Mouse (Mus musculus) CH12.LX (cell line): ENCODE measurements at regions not wholly inside any gene's neighbourhood (a gene's known extent, or its start where the extent isn't known, plus 50 kb on each side); places are given as distances from the start of the nearest gene placed in this dataset.

Source experiments
- DNase-seq: peaks from one replicate; pipeline ENCODE4 v3.0.0-alpha.2; 2013; ENCODE audit errors: extremely low read depth
- H3K27ac ChIP-seq: 2 replicates; pipeline ENCODE4 v1.5.1; 2012; ENCODE audit warnings: low read depth, mild to moderate bottlenecking, control low read depth, moderate library complexity; ENCODE audit not compliant: insufficient read depth
- H3K27me3 ChIP-seq: replicated peaks from 2 replicates; pipeline ENCODE3; 2012; ENCODE audit warnings: inconsistent platforms
- H3K36me3 ChIP-seq, 2 experiments: replicated peaks in 1 of 2; 2 replicates each; pipeline versions ENCODE3 to v1.6.1; 2012; ENCODE audit warnings: inconsistent platforms in 1 of 2, low read length in 1 of 2, mild to moderate bottlenecking in 1 of 2, mixed read lengths in 1 of 2, moderate library complexity in 1 of 2; ENCODE audit not compliant: control insufficient read depth in 1 of 2, insufficient read depth in 1 of 2
- H3K4me1 ChIP-seq, 2 experiments: 2 replicates each; pipeline ENCODE4 v1.6.1; 2012; ENCODE audit warnings: inconsistent platforms in 1 of 2, moderate library complexity in 1 of 2; ENCODE audit not compliant: insufficient read depth in 2 of 2, control insufficient read depth in 1 of 2
- H3K4me2 ChIP-seq: 2 replicates; pipeline ENCODE4 v1.6.1; 2012; ENCODE audit warnings: low read depth, mild to moderate bottlenecking, control low read depth; ENCODE audit not compliant: poor library complexity, insufficient read depth, severe bottlenecking
- H3K4me3 ChIP-seq, 3 experiments: fragments of 150-350 bp in 1 of 3; sonication (generic) in 1 of 3; replicated peaks in 1 of 3; 2 replicates each; pipeline versions ENCODE3 to v1.5.1; 2011 to 2012; ENCODE audit warnings: low read depth in 2 of 3, low read length in 2 of 3, mild to moderate bottlenecking in 2 of 3, moderate library complexity in 2 of 3, control low read depth in 1 of 3, improper control_type of control experiment in 1 of 3, inconsistent platforms in 1 of 3, mixed read lengths in 1 of 3; ENCODE audit not compliant: poor library complexity in 1 of 3
- H3K79me2 ChIP-seq: replicated peaks from 2 replicates; pipeline ENCODE4 v1.6.1; 2012; ENCODE audit warnings: mild to moderate bottlenecking, moderate library complexity; ENCODE audit not compliant: control insufficient read depth, poor library complexity, insufficient read depth, severe bottlenecking; ENCODE audit errors: extremely low read depth
- H3K9ac ChIP-seq: 2 replicates; pipeline ENCODE4 v1.6.1; 2012; ENCODE audit warnings: low read depth, mild to moderate bottlenecking, control low read depth, moderate library complexity; ENCODE audit not compliant: insufficient read depth
- H3K9me3 ChIP-seq: replicated peaks from 2 replicates; pipeline ENCODE3; 2012; ENCODE audit warnings: low read length, inconsistent platforms, mixed read lengths
- CHD2 ChIP-seq: IDR thresholded peaks from 2 replicates; pipeline ENCODE4 v1.6.1; 2011; ENCODE audit warnings: low read length, improper control_type of control experiment
- CTCF ChIP-seq, 2 experiments: IDR thresholded peaks in 1 of 2; conservative IDR thresholded peaks in 1 of 2; 2 replicates each; pipeline ENCODE4 v1.5.1; 2011 to 2012; ENCODE audit warnings: low read depth in 2 of 2, low read length in 2 of 2, improper control_type of control experiment in 1 of 2, inconsistent platforms in 1 of 2, mild to moderate bottlenecking in 1 of 2, moderate library complexity in 1 of 2
- ELF1 ChIP-seq: IDR thresholded peaks from 2 replicates; pipeline ENCODE4 v1.6.1; 2014; ENCODE audit warnings: low read depth, mild to moderate bottlenecking, inconsistent platforms, low read length, improper control_type of control experiment
- ETS1 ChIP-seq: conservative IDR thresholded peaks from 2 replicates; pipeline ENCODE4 v1.6.1; 2012; ENCODE audit warnings: low read depth, mild to moderate bottlenecking, inconsistent platforms, low read length, improper control_type of control experiment, moderate library complexity
- JUN ChIP-seq: IDR thresholded peaks from 2 replicates; pipeline ENCODE4 v1.6.1; 2011; ENCODE audit warnings: low read depth, mild to moderate bottlenecking, low read length, improper control_type of control experiment, moderate library complexity; ENCODE audit not compliant: insufficient read depth
- MEF2A ChIP-seq: IDR thresholded peaks from 2 replicates; pipeline ENCODE4 v1.6.1; 2014; ENCODE audit warnings: low read depth, mild to moderate bottlenecking, inconsistent platforms, low read length, improper control_type of control experiment, borderline replicate concordance
- POLR2A ChIP-seq: IDR thresholded peaks from 2 replicates; pipeline ENCODE4 v1.6.1; 2011; ENCODE audit warnings: low read depth, mild to moderate bottlenecking, improper control_type of control experiment, low read length
- POLR2AphosphoS2 ChIP-seq: IDR thresholded peaks from 2 replicates; pipeline ENCODE4 v1.6.1; 2011; ENCODE audit warnings: low read depth, low read length, improper control_type of control experiment
- TCF12 ChIP-seq: IDR thresholded peaks from 2 replicates; pipeline ENCODE4 v1.6.1; 2014; ENCODE audit warnings: low read depth, mild to moderate bottlenecking, inconsistent platforms, low read length, improper control_type of control experiment
- USF1 ChIP-seq: IDR thresholded peaks from 2 replicates; pipeline ENCODE4 v1.6.1; 2014; ENCODE audit warnings: low read depth, mild to moderate bottlenecking, inconsistent platforms, low read length, improper control_type of control experiment
- ZNF384 ChIP-seq: IDR thresholded peaks from 2 replicates; pipeline ENCODE4 v1.6.1; 2012; ENCODE audit warnings: low read depth, low read length, improper control_type of control experiment, inconsistent platforms
- dilution Hi-C: fragments of 300-500 bp; cut with MboI; formaldehyde crosslinking; loops from 2 replicates; pipeline ENCODE4 v1.14.3; 2020; ENCODE audit warnings: low sequenced_read_pairs; ENCODE audit not compliant: extremely low pct_unique_long_range_greater_than_20kb, extremely low pct_ligation_motif_present
- in situ Hi-C: fragments of 300-500 bp; cut with MboI; formaldehyde crosslinking; loops from 3 replicates; pipeline ENCODE4 v1.14.3; 2019; ENCODE audit warnings: low sequenced_read_pairs, low pct_ligation_motif_present, low pct_unique_long_range_greater_than_20kb, mixed read lengths

DNA sequence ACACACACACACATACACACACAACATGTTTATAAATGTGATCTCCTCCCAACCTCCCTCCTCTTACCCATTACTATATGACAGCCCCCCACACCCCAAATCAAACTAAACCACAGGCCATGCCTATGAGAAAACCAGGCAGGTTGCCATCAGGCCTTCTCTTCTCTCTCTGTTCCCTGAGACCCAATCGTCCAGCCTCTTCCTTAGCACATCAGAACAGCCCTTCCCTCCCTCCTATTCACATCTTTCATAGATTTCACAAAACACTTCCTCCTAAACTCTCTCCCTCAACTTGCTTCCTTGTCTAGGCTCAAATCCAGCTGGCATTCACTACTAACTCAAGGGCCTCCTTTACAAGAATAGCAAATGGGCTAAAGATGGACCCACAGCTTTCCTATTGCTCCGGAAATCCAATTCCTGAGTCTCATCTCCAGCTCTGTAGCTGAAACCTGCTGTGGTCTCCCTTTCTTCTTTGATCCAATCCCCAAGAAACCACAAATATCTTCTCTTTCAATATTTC, 178.7 kb upstream of the Impad1 start:
- in situ Hi-C loops, result no loop called here
- Histone ChIP-seq H3K4me1 (no peaks in the 10 kb centered on the region), H3K79me2 (no peaks in the 10 kb centered on the region), H3K4me3 (no peak overlapping the region), H3K9me3 (no peaks in the 10 kb centered on the region), H3K36me3 (no peaks in the 10 kb centered on the region), H3K4me2 (no peak overlapping the region), H3K9ac (no peak overlapping the region), H3K27me3 (no peaks in the 10 kb centered on the region), H3K27ac (no peak overlapping the region)
- DNase-seq, result no peak
- TF ChIP-seq ETS1 (no peak), ZNF384 (no peak), MEF2A (no peak), POLR2AphosphoS2 (no peak)
- dilution Hi-C loops, result no loop called here

DNA sequence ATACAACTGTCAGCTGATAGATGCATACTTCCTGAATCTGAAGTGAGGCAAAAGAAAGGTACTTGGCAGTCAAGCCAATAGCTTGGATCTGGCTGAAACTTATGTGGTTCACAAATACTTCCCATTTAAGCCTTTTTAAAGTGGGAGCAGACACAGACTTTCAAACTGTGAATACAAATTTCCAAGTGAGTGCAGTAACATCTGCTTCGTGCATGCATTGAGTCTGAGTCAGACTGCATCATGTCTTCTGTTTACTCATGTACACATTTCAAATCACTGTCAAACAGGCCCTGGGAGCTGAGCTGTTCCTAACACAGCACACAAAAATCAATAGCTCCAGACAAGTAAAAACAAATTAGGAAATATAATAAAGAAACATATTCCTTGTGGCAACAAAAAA, 155.8 kb upstream of the Impad1 start:
- no peaks in the 10 kb centered on the region for H3K9me3 ChIP-seq
- H3K4me2 ChIP-seq, result no peak overlapping the region
- in situ Hi-C loops, result no loop called here
- H3K79me2 ChIP-seq, result no peaks in the 10 kb centered on the region
- no peak overlapping the region for H3K9ac ChIP-seq
- dilution Hi-C loops, result no loop called here
- peaks cover 0 to 5% of the 10 kb centered on the region in 2 experiments; a peak in 1 of 4 replicates for H3K4me1 ChIP-seq
- TF ChIP-seq ELF1 (no peak), CHD2 (no peak), CTCF (conservative IDR thresholded peaks at IDR 0.05 in 1 of 2, IDR thresholded peaks at IDR 0.05 in 1 of 2; ENCODE audit: low read depth in 2 of 2, low read length in 2 of 2) (no peak), USF1 (no peak)
- H3K4me3 ChIP-seq, result no peak overlapping the region
- no peaks in the 10 kb centered on the region for H3K27me3 ChIP-seq
- no peak for DNase-seq
- H3K36me3 ChIP-seq, result no peaks in the 10 kb centered on the region
- H3K27ac ChIP-seq, result no peak overlapping the region

- TF ChIP-seq JUN (no peak), TCF12 (no peak), POLR2A (no peak)
- Histone ChIP-seq H3K79me2 (no peaks in the 10 kb centered on the region), H3K27ac (no peak overlapping the region), H3K9ac (no peak overlapping the region), H3K27me3 (no peaks in the 10 kb centered on the region), H3K36me3 (no peaks in the 10 kb centered on the region), H3K4me2 (no peak overlapping the region), H3K4me1 (peaks cover 0 to 6% of the 10 kb centered on the region in 2 experiments; a peak in 1 of 4 replicates), H3K9me3 (no peaks in the 10 kb centered on the region), H3K4me3 (no peak overlapping the region)
- dilution Hi-C loops, result no loop called here
- in situ Hi-C loops, result no loop called here
- DNase-seq, result no peak
These were observed 151.3 kb upstream of the Impad1 start for GRCm38 (mm10) chr4:4944498-4944897.
